Mouse (Mus musculus): ENCODE data around the gene Lgr6.

- TF ChIP-seq POLR2A (IDR thresholded peaks at IDR 0.05; ENCODE audit: low read depth, low read length), result no peak
- no peak for TF ChIP-seq CTCF (IDR thresholded peaks at IDR 0.05; ENCODE audit: borderline replicate concordance, insufficient read depth, low read length)
Measured at GRCm38 (mm10) chr1:135054121-135054520, 51.0 kb downstream of the Lgr6 start.

Measured in embryonic fibroblast, embryonic 13.5 days (primary cell).